Mouse (Mus musculus): ENCODE measurements around the gene Dda1. TPM values are rescaled to one million over a fixed set of nuclear protein-coding genes. Genes with fewer than 3 reads are reported as not detected.

Gene Dda1
- polyA plus RNA-seq, 1 experiment from 2014 or later = 93.7 TPM

DNA sequence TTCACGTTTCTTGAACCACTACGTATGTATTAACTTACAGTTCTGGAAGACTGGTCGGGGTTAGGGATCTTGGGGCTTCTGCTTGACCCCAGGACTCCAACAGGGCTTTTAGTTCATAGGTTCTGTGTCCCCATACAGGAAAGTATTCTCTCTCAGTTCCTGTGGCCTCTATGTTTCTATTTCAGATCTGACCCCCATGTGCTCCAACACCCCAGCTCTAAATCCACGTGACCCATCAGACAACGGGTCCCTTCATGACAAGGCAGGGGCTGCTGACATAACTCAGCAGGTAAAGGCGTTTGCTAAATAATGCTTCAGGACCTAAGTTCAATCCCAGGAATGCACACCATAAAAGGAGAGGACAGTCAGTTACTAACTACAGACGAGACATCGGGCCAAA, 3.3 kb upstream of the Dda1 start:
- no peaks in the 10 kb centered on the region for H3K27me3 ChIP-seq (ENCODE audit: insufficient read depth, low read length)
- no peak for ATAC-seq (replicated peaks; ENCODE audit: low FRiP score, low read depth)
- no peak overlapping the region for H3K9ac ChIP-seq (ENCODE audit: low read depth, low read length)

GRCm38 (mm10) chr8:71466198-71466597, 2.8 kb upstream of the Dda1 start:
- 96% methylated on average over 5 of the region's 5 CpGs for WGBS
- no peak overlapping the region for H3K4me2 ChIP-seq (ENCODE audit: low read length)
- no peak for TF ChIP-seq CTCF (IDR thresholded peaks at IDR 0.05; ENCODE audit: low read depth)
- H3K27ac ChIP-seq = no peak overlapping the region
- H3K9ac ChIP-seq (ENCODE audit: low read depth, low read length) = no peak overlapping the region
- no peaks in the 10 kb centered on the region for H3K9me3 ChIP-seq (replicated peaks; ENCODE audit: low read length)
- ATAC-seq (replicated peaks; ENCODE audit: low FRiP score, low read depth) (no peak), DNase-seq (ENCODE audit: low spot score) (no peak)
- no peaks in the 10 kb centered on the region for H3K27me3 ChIP-seq (ENCODE audit: insufficient read depth, low read length)
- no peak overlapping the region for H3K4me3 ChIP-seq (replicated peaks; ENCODE audit: low read depth, low read length)
- H3K36me3 ChIP-seq (ENCODE audit: insufficient read depth, low read length) = 0 out of 2 replicates have a peak, but pooled peaks cover 2% of the 10 kb centered on the region
- H3K4me1 ChIP-seq (replicated peaks; ENCODE audit: insufficient read depth, low read length) = 0 out of 2 replicates have a peak, but pooled peaks cover 28% of the 10 kb centered on the region

More for the DNA sequence above, 3.3 kb upstream of the Dda1 start:
- no peak for TF ChIP-seq CTCF (IDR thresholded peaks at IDR 0.05; ENCODE audit: low read depth)
- Histone ChIP-seq H3K9me3 (replicated peaks; ENCODE audit: low read length) (no peaks in the 10 kb centered on the region), H3K4me2 (ENCODE audit: low read length) (peak overlapping the region; percentile 80; the same call in 1 of the 2 replicates), H3K27ac (no peak overlapping the region), H3K4me3 (replicated peaks; ENCODE audit: low read depth, low read length) (peak overlapping the region; percentile 58), H3K4me1 (replicated peaks; ENCODE audit: insufficient read depth, low read length) (0 out of 2 replicates have a peak, but pooled peaks cover 28% of the 10 kb centered on the region), H3K36me3 (ENCODE audit: insufficient read depth, low read length) (peaks cover 5% of the 10 kb centered on the region; the same call in 1 of the 2 replicates)
- no peak for DNase-seq (ENCODE audit: low spot score)
- 74% methylated on average over 8 of the region's 8 CpGs for WGBS

GRCm38 (mm10) chr8:71467201-71467600, 1.8 kb upstream of the Dda1 start:
- TF ChIP-seq CTCF (IDR thresholded peaks at IDR 0.05; ENCODE audit: low read depth) = no peak
- Histone ChIP-seq H3K4me1 (replicated peaks; ENCODE audit: insufficient read depth, low read length) (0 out of 2 replicates have a peak, but pooled peaks cover 28% of the 10 kb centered on the region), H3K4me3 (replicated peaks; ENCODE audit: low read depth, low read length) (no peak overlapping the region), H3K36me3 (ENCODE audit: insufficient read depth, low read length) (0 out of 2 replicates have a peak, but pooled peaks cover 4% of the 10 kb centered on the region), H3K27me3 (ENCODE audit: insufficient read depth, low read length) (no peaks in the 10 kb centered on the region), H3K9me3 (replicated peaks; ENCODE audit: low read length) (no peaks in the 10 kb centered on the region), H3K9ac (ENCODE audit: low read depth, low read length) (no peak overlapping the region), H3K4me2 (ENCODE audit: low read length) (no peak overlapping the region), H3K27ac (no peak overlapping the region)
- WGBS = 87% methylated on average over 2 of the region's 2 CpGs
- no peak for ATAC-seq (replicated peaks; ENCODE audit: low FRiP score, low read depth)
- DNase-seq (ENCODE audit: low spot score) = no peak

DNA sequence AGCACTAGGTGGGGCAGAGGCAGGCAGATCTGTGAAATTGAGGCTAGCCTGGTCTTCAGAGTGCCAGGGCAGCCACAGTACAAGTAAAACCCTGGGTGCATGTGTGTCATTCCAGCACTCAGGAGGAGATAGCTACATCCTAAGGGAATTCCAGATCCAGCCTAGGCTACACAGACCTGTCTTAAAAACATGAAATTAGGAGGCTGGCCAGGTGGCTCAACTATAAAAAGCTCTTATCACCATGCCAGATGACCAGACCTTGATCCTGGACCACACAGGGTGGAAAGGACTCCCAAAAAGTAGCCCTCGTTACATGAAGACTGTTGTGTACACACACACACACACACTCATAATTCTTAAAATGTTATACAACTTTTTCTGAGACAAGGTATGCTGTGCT, 998 bp upstream of the Dda1 start:
- Histone ChIP-seq H3K9me3 (replicated peaks; ENCODE audit: low read length) (no peaks in the 10 kb centered on the region), H3K4me2 (ENCODE audit: low read length) (no peak overlapping the region), H3K27ac (no peak overlapping the region), H3K27me3 (ENCODE audit: insufficient read depth, low read length) (no peaks in the 10 kb centered on the region), H3K4me3 (replicated peaks; ENCODE audit: low read depth, low read length) (no peak overlapping the region), H3K4me1 (replicated peaks; ENCODE audit: insufficient read depth, low read length) (0 out of 2 replicates have a peak, but pooled peaks cover 22% of the 10 kb centered on the region), H3K36me3 (ENCODE audit: insufficient read depth, low read length) (peaks cover 7% of the 10 kb centered on the region), H3K9ac (ENCODE audit: low read depth, low read length) (no peak overlapping the region)
- TF ChIP-seq CTCF (IDR thresholded peaks at IDR 0.05; ENCODE audit: low read depth) = no peak
- WGBS = 88% methylated on average over 1 of the region's 1 CpGs
- ATAC-seq (replicated peaks; ENCODE audit: low FRiP score, low read depth) (no peak), DNase-seq (ENCODE audit: low spot score) (no peak)

- peak overlapping the region; percentile 76 for H3K4me3 ChIP-seq (replicated peaks; ENCODE audit: low read depth, low read length)
- H3K4me1 ChIP-seq (replicated peaks; ENCODE audit: insufficient read depth, low read length) = 0 out of 2 replicates have a peak, but pooled peaks cover 15% of the 10 kb centered on the region
- no peaks in the 10 kb centered on the region for H3K27me3 ChIP-seq (ENCODE audit: insufficient read depth, low read length)
- TF ChIP-seq CTCF (IDR thresholded peaks at IDR 0.05; ENCODE audit: low read depth) = no peak
- H3K4me2 ChIP-seq (ENCODE audit: low read length) = peak overlapping the region; percentile 93
- no peaks in the 10 kb centered on the region for H3K9me3 ChIP-seq (replicated peaks; ENCODE audit: low read length)
- DNase-seq (ENCODE audit: low spot score) = peak; percentile 67
- WGBS = 1% methylated on average over 21 of the region's 24 CpGs
- ATAC-seq (replicated peaks; ENCODE audit: low FRiP score, low read depth) = peak; percentile 11; the same call in 1 of the 2 replicates
- peak overlapping the region; percentile 77 for H3K9ac ChIP-seq (ENCODE audit: low read depth, low read length)
- H3K36me3 ChIP-seq (ENCODE audit: insufficient read depth, low read length) = peaks cover 14% of the 10 kb centered on the region
- H3K27ac ChIP-seq = peak overlapping the region; percentile 79
Measured at GRCm38 (mm10) chr8:71469411-71469810, 412 bp downstream of the Dda1 start.

DNA sequence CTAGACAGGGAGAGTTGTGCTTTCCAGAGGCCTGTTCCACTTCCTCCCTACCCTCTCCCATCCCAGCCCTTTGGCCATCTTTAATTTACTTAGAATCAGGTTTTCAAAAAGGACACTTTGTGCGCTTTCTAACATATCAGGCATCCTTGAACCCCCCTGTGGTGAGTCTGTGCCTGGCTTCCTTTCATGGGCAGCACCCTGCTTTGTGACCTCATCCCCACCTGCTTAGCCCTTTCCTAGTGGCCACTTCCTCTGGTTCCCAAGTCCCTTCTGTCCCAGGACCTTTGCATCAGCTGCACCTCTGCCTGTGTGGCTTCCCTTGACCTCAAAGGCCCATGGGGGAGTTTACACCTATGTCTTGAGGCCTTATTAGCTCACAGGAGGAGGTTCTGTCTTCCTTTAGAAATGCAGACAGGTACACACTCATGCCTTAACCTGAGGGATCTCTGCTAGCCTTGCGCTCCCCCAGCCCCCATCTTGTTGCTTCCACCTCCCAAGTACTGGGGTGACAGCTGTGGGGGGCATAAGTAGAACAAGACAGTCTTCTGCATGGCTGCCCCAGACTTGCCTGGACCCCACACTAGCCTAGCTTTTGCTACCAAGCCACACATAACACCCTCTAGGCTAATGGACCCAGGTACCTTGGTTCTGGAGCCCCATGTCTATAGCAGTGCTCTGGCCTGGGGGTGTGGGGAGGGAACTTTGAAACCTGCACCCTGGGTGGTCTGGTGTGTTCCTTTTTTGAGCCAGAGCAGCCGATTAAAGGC, 1.3 kb downstream of the Dda1 start:
- peak overlapping the region; percentile 76; the same call in 1 of the 2 replicates for H3K4me3 ChIP-seq (replicated peaks; ENCODE audit: low read depth, low read length)
- no peak overlapping the region for H3K27ac ChIP-seq
- no peak for ATAC-seq (replicated peaks; ENCODE audit: low FRiP score, low read depth)
- no peaks in the 10 kb centered on the region for H3K27me3 ChIP-seq (ENCODE audit: insufficient read depth, low read length)
- no peak for DNase-seq (ENCODE audit: low spot score)
- no peaks in the 10 kb centered on the region for H3K9me3 ChIP-seq (replicated peaks; ENCODE audit: low read length)
- H3K4me2 ChIP-seq (ENCODE audit: low read length) = peak overlapping the region; percentile 93
- TF ChIP-seq CTCF (IDR thresholded peaks at IDR 0.05; ENCODE audit: low read depth) = no peak
- H3K4me1 ChIP-seq (replicated peaks; ENCODE audit: insufficient read depth, low read length) = 0 out of 2 replicates have a peak, but pooled peaks cover 13% of the 10 kb centered on the region
- H3K9ac ChIP-seq (ENCODE audit: low read depth, low read length) = peak overlapping the region; percentile 77; the same call in 1 of the 2 replicates
- WGBS = 85% methylated on average over 3 of the region's 3 CpGs
- H3K36me3 ChIP-seq (ENCODE audit: insufficient read depth, low read length) = peaks cover 21% of the 10 kb centered on the region

Measured in kidney, postnatal 0 days (tissue).